Mouse (Mus musculus): ENCODE measurements around the gene Sirt7. TPM values are rescaled to one million over a fixed set of nuclear protein-coding genes. Genes with fewer than 3 reads are reported as not detected.

The Sirt7 gene
- total and polyA plus RNA-seq, 3 experiments: 74.4 to 91.3 (median 75.2) TPM

GRCm38 (mm10) chr11:120580871-120581331 lies 44.1 kb downstream of the Sirt7 start:
- peak overlapping the region; percentile 27; the same call in 1 of the 2 replicates for H3K27ac ChIP-seq (ENCODE audit: insufficient read depth, low read depth)
- H3K27me3 ChIP-seq (replicated peaks): no peaks in the 10 kb centered on the region
- peaks cover 11 to 53% of the 10 kb centered on the region in 2 experiments for H3K4me1 ChIP-seq (ENCODE audit: control insufficient read depth in 1 of 2, insufficient read depth in 2 of 2)
- H3K9ac ChIP-seq (ENCODE audit: insufficient read depth, low read depth): peak overlapping the region; percentile 93
- peaks cover 4% of the 10 kb centered on the region for H3K9me3 ChIP-seq (replicated peaks; ENCODE audit: low read length)
- dilution Hi-C loops (cut with MboI; ENCODE audit: extremely low pct_ligation_motif_present, extremely low pct_unique_long_range_greater_than_20kb, low sequenced_read_pairs): no loop called here
- in situ Hi-C loops (cut with MboI; ENCODE audit: low pct_ligation_motif_present, low pct_unique_long_range_greater_than_20kb, low sequenced_read_pairs): no loop called here
- H3K4me2 ChIP-seq (ENCODE audit: insufficient read depth, low read depth, poor library complexity, severe bottlenecking): peak overlapping the region; percentile 95
- no peak for DNase-seq (ENCODE audit: extremely low read depth)
- H3K4me3 ChIP-seq (replicated peaks in 1 of 3; ENCODE audit: low read depth in 2 of 3, low read length in 2 of 3, poor library complexity in 1 of 3): peak overlapping the region; percentile 77 to 99 (median 85)
- TF ChIP-seq JUN (IDR thresholded peaks at IDR 0.05; ENCODE audit: insufficient read depth, low read depth, low read length) (no peak), SIN3A (IDR thresholded peaks at IDR 0.05; ENCODE audit: low read length) (peak; percentile 67; the same call in 1 of the 2 replicates), CHD1 (IDR thresholded peaks at IDR 0.05; ENCODE audit: low read depth, low read length) (0 out of 2 replicates have a peak, but pooled peaks have one; percentile 32)
- peaks cover 27% of the 10 kb centered on the region for H3K79me2 ChIP-seq (replicated peaks; ENCODE audit: control insufficient read depth, extremely low read depth, insufficient read depth, poor library complexity, severe bottlenecking)
- peaks cover 44 to 64% of the 10 kb centered on the region in 2 experiments for H3K36me3 ChIP-seq (replicated peaks in 1 of 2; ENCODE audit: control insufficient read depth in 1 of 2, insufficient read depth in 1 of 2, low read length in 1 of 2)

GRCm38 (mm10) chr11:120580190-120580589 lies 44.9 kb downstream of the Sirt7 start:
- peaks cover 27% of the 10 kb centered on the region for H3K79me2 ChIP-seq (replicated peaks; ENCODE audit: control insufficient read depth, extremely low read depth, insufficient read depth, poor library complexity, severe bottlenecking)
- H3K9me3 ChIP-seq (replicated peaks; ENCODE audit: low read length): peaks cover 4% of the 10 kb centered on the region
- H3K27me3 ChIP-seq (replicated peaks): no peaks in the 10 kb centered on the region
- in situ Hi-C loops (cut with MboI; ENCODE audit: low pct_ligation_motif_present, low pct_unique_long_range_greater_than_20kb, low sequenced_read_pairs) (no loop called here), dilution Hi-C loops (cut with MboI; ENCODE audit: extremely low pct_ligation_motif_present, extremely low pct_unique_long_range_greater_than_20kb, low sequenced_read_pairs) (no loop called here)
- H3K4me2 ChIP-seq (ENCODE audit: insufficient read depth, low read depth, poor library complexity, severe bottlenecking): peak overlapping the region; percentile 95
- H3K27ac ChIP-seq (ENCODE audit: insufficient read depth, low read depth): peak overlapping the region; percentile 27; the same call in 1 of the 2 replicates
- H3K4me3 ChIP-seq (replicated peaks in 1 of 3; ENCODE audit: low read depth in 2 of 3, low read length in 2 of 3, poor library complexity in 1 of 3): peak overlapping the region; percentile 77 to 99 (median 85)
- peak; percentile 59 for DNase-seq (ENCODE audit: extremely low read depth)
- H3K9ac ChIP-seq (ENCODE audit: insufficient read depth, low read depth): peak overlapping the region; percentile 93
- TF ChIP-seq USF2 (conservative IDR thresholded peaks at IDR 0.05; ENCODE audit: low read depth, low read length): no peak
- H3K36me3 ChIP-seq (replicated peaks in 1 of 2; ENCODE audit: control insufficient read depth in 1 of 2, insufficient read depth in 1 of 2, low read length in 1 of 2): peaks cover 39 to 58% of the 10 kb centered on the region in 2 experiments
- H3K4me1 ChIP-seq (ENCODE audit: control insufficient read depth in 1 of 2, insufficient read depth in 2 of 2): peaks cover 11 to 56% of the 10 kb centered on the region in 2 experiments

GRCm38 (mm10) chr11:120579316-120580107 lies 45.5 kb downstream of the Sirt7 start:
- H3K9me3 ChIP-seq (replicated peaks; ENCODE audit: low read length): peaks cover 4% of the 10 kb centered on the region
- H3K79me2 ChIP-seq (replicated peaks; ENCODE audit: control insufficient read depth, extremely low read depth, insufficient read depth, poor library complexity, severe bottlenecking): peaks cover 27% of the 10 kb centered on the region
- DNase-seq (ENCODE audit: extremely low read depth): peak; percentile 84
- H3K27me3 ChIP-seq (replicated peaks): no peaks in the 10 kb centered on the region
- TF ChIP-seq TBP (conservative IDR thresholded peaks at IDR 0.05; ENCODE audit: low read depth, low read length) (no peak), RAD21 (IDR thresholded peaks at IDR 0.05; ENCODE audit: low read depth, low read length) (peak; percentile 28), SIN3A (IDR thresholded peaks at IDR 0.05; ENCODE audit: low read length) (peak; percentile 61), HCFC1 (IDR thresholded peaks at IDR 0.05; ENCODE audit: low read depth, low read length) (no peak), ELF1 (IDR thresholded peaks at IDR 0.05; ENCODE audit: low read depth, low read length) (no peak), IRF4 (IDR thresholded peaks at IDR 0.05; ENCODE audit: low read depth, low read length) (no peak), TCF12 (IDR thresholded peaks at IDR 0.05; ENCODE audit: low read depth, low read length) (0 out of 2 replicates have a peak, but pooled peaks have one; percentile 34), SMC3 (IDR thresholded peaks at IDR 0.05; ENCODE audit: low read depth, low read length) (peak; percentile 69), MYC (IDR thresholded peaks at IDR 0.05; ENCODE audit: low read depth, low read length) (no peak), E2F4 (IDR thresholded peaks at IDR 0.05; ENCODE audit: insufficient replicate concordance, low read depth, low read length) (no peak), MEF2A (IDR thresholded peaks at IDR 0.05; ENCODE audit: borderline replicate concordance, low read depth, low read length) (peak; percentile 85), CTCF (conservative IDR thresholded peaks at IDR 0.05 in 1 of 2, IDR thresholded peaks at IDR 0.05 in 1 of 2; ENCODE audit: low read depth in 2 of 2, low read length in 2 of 2) (peak; percentile 86 to 98), MXI1 (IDR thresholded peaks at IDR 0.05; ENCODE audit: low read depth, low read length) (no peak), JUN (IDR thresholded peaks at IDR 0.05; ENCODE audit: insufficient read depth, low read depth, low read length) (no peak)
- dilution Hi-C loops (cut with MboI; ENCODE audit: extremely low pct_ligation_motif_present, extremely low pct_unique_long_range_greater_than_20kb, low sequenced_read_pairs) (no loop called here), in situ Hi-C loops (cut with MboI; ENCODE audit: low pct_ligation_motif_present, low pct_unique_long_range_greater_than_20kb, low sequenced_read_pairs) (no loop called here)
- peaks cover 36 to 54% of the 10 kb centered on the region in 2 experiments for H3K36me3 ChIP-seq (replicated peaks in 1 of 2; ENCODE audit: control insufficient read depth in 1 of 2, insufficient read depth in 1 of 2, low read length in 1 of 2)
- peaks cover 11 to 63% of the 10 kb centered on the region in 2 experiments for H3K4me1 ChIP-seq (ENCODE audit: control insufficient read depth in 1 of 2, insufficient read depth in 2 of 2)
- peak overlapping the region; percentile 93; the same call in 1 of the 2 replicates for H3K9ac ChIP-seq (ENCODE audit: insufficient read depth, low read depth)
- peak overlapping the region; percentile 77 to 99 (median 85) for H3K4me3 ChIP-seq (replicated peaks in 1 of 3; ENCODE audit: low read depth in 2 of 3, low read length in 2 of 3, poor library complexity in 1 of 3)
- no peak overlapping the region for H3K27ac ChIP-seq (ENCODE audit: insufficient read depth, low read depth)
- H3K4me2 ChIP-seq (ENCODE audit: insufficient read depth, low read depth, poor library complexity, severe bottlenecking): peak overlapping the region; percentile 95

All from CH12.LX (cell line).